Comparison of ENCODE assay signal across 8 mouse cellular contexts in the genomic region with DNA sequence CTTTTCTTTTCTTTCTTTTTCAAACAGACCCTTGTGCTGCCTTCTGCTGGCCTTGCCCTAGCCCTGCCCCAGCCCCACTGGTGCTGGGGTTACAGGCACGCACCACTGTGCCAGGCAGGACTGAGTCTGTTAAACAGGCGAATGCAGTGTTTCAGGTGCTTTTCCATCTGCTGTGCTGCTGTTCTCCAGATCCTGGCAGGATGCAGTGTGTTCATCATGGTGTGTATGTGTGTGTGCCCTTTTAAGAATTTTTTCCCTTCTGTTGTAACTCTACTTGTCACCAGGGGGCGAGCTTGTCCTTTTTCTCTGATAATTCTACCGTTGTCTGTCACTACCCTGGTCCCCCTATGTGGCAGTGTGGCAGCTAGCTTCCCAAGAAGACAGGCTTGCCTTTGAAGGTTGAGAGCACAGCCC. TPM values are rescaled to one million over a fixed set of nuclear protein-coding genes. Genes with fewer than 3 reads are reported as not detected.
A peak's percentile ranks its signal among the peaks of the same experiment; 100 is the strongest.
DNase-seq lines count a peak whose midpoint lies in the region; ATAC-seq lines count a peak whose summit lies in the region.

No protein-coding gene starts in this region.

- no peak overlapping the region for H3K4me2 ChIP-seq in forebrain, embryonic 12.5 days
- H3K4me2 ChIP-seq in hindbrain, embryonic 13.5 days, result no peak overlapping the region

- peak overlapping the region; percentile 42 for H3K9ac ChIP-seq in forebrain, embryonic 12.5 days
- no peak overlapping the region for H3K9ac ChIP-seq in hindbrain, embryonic 13.5 days

- H3K27ac ChIP-seq in forebrain, embryonic 12.5 days, result peak overlapping the region; percentile 73
- H3K27ac ChIP-seq in hindbrain, embryonic 13.5 days, result 0 out of 2 replicates have a peak overlapping the region, but pooled peaks have one; percentile 53

- no peaks in the 10 kb centered on the region for H3K27me3 ChIP-seq in forebrain, embryonic 12.5 days
- H3K27me3 ChIP-seq in hindbrain, embryonic 13.5 days, result no peaks in the 10 kb centered on the region

- ATAC-seq in forebrain, embryonic 12.5 days (ENCODE audit: low FRiP score), result peak; percentile 79
- peak; percentile 93 for ATAC-seq in hindbrain, embryonic 13.5 days (ENCODE audit: low FRiP score)

- DNase-seq in kidney, adult 18-20 months, result peak; percentile 51
- no peak for DNase-seq in kidney, adult 11 months
- DNase-seq in c-Kit-positive CD71-positive TER-119-negative erythroid progenitor cells, embryonic 14.5 days (ENCODE audit: low read depth), result peak; percentile 40
- DNase-seq in left cerebral cortex, postnatal 10 days (ENCODE audit: extremely low spot score in 1 of 2, low spot score in 2 of 2), result peak; percentile 64 to 65
- DNase-seq in mesoderm, embryonic 11.5 days (ENCODE audit: low read depth, low spot score), result peak; percentile 82
- DNase-seq in skeletal muscle tissue, adult 2 months (ENCODE audit: low read depth, low spot score), result peak; percentile 57

- H3K9me3 ChIP-seq in forebrain, embryonic 12.5 days, result no peaks in the 10 kb centered on the region
- H3K9me3 ChIP-seq in hindbrain, embryonic 13.5 days, result no peaks in the 10 kb centered on the region

- peaks cover 16% of the 10 kb centered on the region for H3K4me1 ChIP-seq in forebrain, embryonic 12.5 days
- peaks cover 8% of the 10 kb centered on the region; the same call in 1 of the 2 replicates for H3K4me1 ChIP-seq in hindbrain, embryonic 13.5 days (replicated peaks)

- H3K4me3 ChIP-seq in forebrain, embryonic 12.5 days (replicated peaks), result no peak overlapping the region
- no peak overlapping the region for H3K4me3 ChIP-seq in hindbrain, embryonic 13.5 days

- 17% methylated on average over 4 of the region's 4 CpGs for WGBS in forebrain, embryonic 12.5 days
- 11% methylated on average over 4 of the region's 4 CpGs for WGBS in hindbrain, embryonic 13.5 days

- intact Hi-C loops in left cerebral cortex, postnatal 10 days (cut with DNase I), result loop anchor here (5.0 to 10.0 kb wide), 3 partner anchors 123 to 216 kb away; no protein-coding TSS in a partner anchor

- peaks cover 39% of the 10 kb centered on the region for H3K36me3 ChIP-seq in forebrain, embryonic 12.5 days (replicated peaks)
- H3K36me3 ChIP-seq in hindbrain, embryonic 13.5 days, result peaks cover 42% of the 10 kb centered on the region

RNA-seq across cellular contexts. Expression of a gene that starts 11.3 kb away (rescaled TPM):
- 49.0 and 49.3 TPM in 2 replicates for polyA plus RNA-seq in forebrain, embryonic 12.5 days (2016; fragmentation: Nextera tagmentation; extraction: Ambion mirVana)
- polyA plus RNA-seq in hindbrain, embryonic 13.5 days (2015; fragmentation: Nextera tagmentation; extraction: Ambion mirVana), result 49.9 and 50.0 TPM in 2 replicates
- 10 to 100 TPM; 36.8 to 39.7 TPM for total RNA-seq in left cerebral cortex, postnatal 10 days (2021)

RNA-seq across cellular contexts. Expression of a gene that starts 38.4 kb away (rescaled TPM):
- 26.2 and 31.1 TPM in 2 replicates for polyA plus RNA-seq in forebrain, embryonic 12.5 days (2016; fragmentation: Nextera tagmentation; extraction: Ambion mirVana)
- polyA plus RNA-seq in hindbrain, embryonic 13.5 days (2015; fragmentation: Nextera tagmentation; extraction: Ambion mirVana), result 27.1 and 27.7 TPM in 2 replicates
- 100 to 1,000 TPM; 151 to 166 TPM for total RNA-seq in left cerebral cortex, postnatal 10 days (2021)

RNA-seq across cellular contexts. Expression of a gene that starts 43.9 kb away (rescaled TPM):
- polyA plus RNA-seq in forebrain, embryonic 12.5 days (2016; fragmentation: Nextera tagmentation; extraction: Ambion mirVana), result 2.2 and 2.3 TPM in 2 replicates
- polyA plus RNA-seq in hindbrain, embryonic 13.5 days (2015; fragmentation: Nextera tagmentation; extraction: Ambion mirVana), result 4.9 and 5.3 TPM in 2 replicates
- total RNA-seq in left cerebral cortex, postnatal 10 days (2021), result not detected
